Mouse (Mus musculus) lung, postnatal 0 days (tissue): ENCODE data around the gene Farp1.

Source experiments
- CTCF ChIP-seq: IDR thresholded peaks from 2 replicates; pipeline ENCODE4 v1.5.1; 2016; ENCODE audit warnings: antibody characterized with exemption, mild to moderate bottlenecking
- EP300 ChIP-seq: IDR thresholded peaks from 2 replicates; pipeline ENCODE4 v1.6.1; 2016; ENCODE audit warnings: antibody characterized with exemption, mild to moderate bottlenecking, control low read depth

DNA sequence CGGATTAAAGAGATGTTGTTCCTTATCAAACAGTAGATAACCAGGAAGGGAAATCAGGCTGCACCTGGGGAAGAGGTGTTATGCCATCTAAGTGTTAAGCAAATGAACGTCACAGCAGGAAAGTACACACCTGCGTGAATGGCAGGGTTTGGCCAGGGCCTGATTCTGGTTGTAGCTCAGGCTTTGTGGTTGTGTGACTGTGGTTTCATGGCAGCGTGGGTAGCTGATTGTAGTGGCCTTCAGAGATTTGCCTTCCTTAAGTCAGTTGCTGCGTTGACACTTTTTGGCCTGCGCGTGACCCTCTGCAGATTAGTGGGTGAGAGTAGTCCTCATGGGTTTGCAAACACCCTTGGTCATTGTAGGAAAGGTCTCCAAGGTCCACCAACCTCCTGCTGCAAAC lies 111.2 kb downstream of the Farp1 start:
- no peak for TF ChIP-seq CTCF
- no peak for TF ChIP-seq EP300
